11 mouse cellular contexts compared by ENCODE assay signal in the genomic region with DNA sequence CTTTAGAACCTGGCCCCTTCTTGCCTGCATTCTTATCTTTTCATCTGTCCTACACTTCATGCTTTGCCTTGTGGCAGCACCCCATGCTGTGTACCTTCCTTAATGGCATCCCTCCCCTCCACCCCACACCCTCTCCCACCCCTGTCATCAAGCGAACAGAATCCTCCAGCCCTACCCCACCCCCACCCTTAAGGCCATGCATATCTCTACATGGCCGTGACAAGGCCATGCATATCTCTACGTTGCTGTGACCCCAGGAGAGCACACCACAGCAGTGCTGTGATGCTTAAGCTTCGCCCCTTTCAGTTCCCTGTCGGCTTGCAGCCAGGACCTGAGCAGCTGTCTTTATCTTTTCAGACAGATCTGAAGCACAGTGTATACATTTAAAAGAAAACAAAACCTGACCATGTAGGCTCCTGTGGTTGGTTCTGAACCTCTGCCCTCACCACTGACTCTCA.
DNase-seq lines count a peak whose midpoint lies in the region; ATAC-seq and TF ChIP-seq lines count a peak whose summit lies in the region.
"Had no signal": no experiment of that assay in that cellular context is flagged by ENCODE, and none has a peak within 500 bp of the region (broad histone marks: within the 10 kb centered on the region; RNA-seq: fewer than 3 reads in every experiment).

No protein-coding gene starts in this region.

- H3K27ac ChIP-seq in bone marrow, adult 2 months (ENCODE audit: control insufficient read depth, insufficient read depth, low read depth, low read length, poor library complexity), result peak overlapping the region; percentile 61
- H3K27ac ChIP-seq in embryonic facial prominence, embryonic 10.5 days (replicated peaks), result no peak overlapping the region
- H3K27ac ChIP-seq: hindbrain, embryonic 13.5 days; kidney, embryonic 15.5 days had no signal

- peak; percentile 27; the same call in 1 of the 2 replicates for ATAC-seq in megakaryocyte, adult 5-6 weeks (ENCODE audit: poor library complexity, severe bottlenecking)

- peak; percentile 36 for DNase-seq in 416B (ENCODE audit: low read depth)
- peak; percentile 71 for DNase-seq in A20 (ENCODE audit: low read depth, low spot score)
- DNase-seq in gastrocnemius, adult 8-10 months (ENCODE audit: low spot score in 2 of 2), result no peak
- no peak for DNase-seq in embryonic facial prominence, embryonic 10.5 days (ENCODE audit: low spot score)
- no peak for DNase-seq in cerebellum, postnatal 25 days
- DNase-seq: cerebellum, adult 9-11 months had no signal

- no peaks in the 10 kb centered on the region for H3K27me3 ChIP-seq in embryonic facial prominence, embryonic 10.5 days (replicated peaks; ENCODE audit: low read depth, poor library complexity, severe bottlenecking)
- H3K27me3 ChIP-seq: heart, embryonic 12.5 days; hindbrain, embryonic 13.5 days; kidney, embryonic 15.5 days had no signal

- no peaks in the 10 kb centered on the region for H3K36me3 ChIP-seq in embryonic facial prominence, embryonic 10.5 days (replicated peaks)
- H3K36me3 ChIP-seq: heart, embryonic 12.5 days; hindbrain, embryonic 13.5 days; kidney, embryonic 15.5 days had no signal

- H3K9me3 ChIP-seq in embryonic facial prominence, embryonic 10.5 days, result no peaks in the 10 kb centered on the region
- H3K9me3 ChIP-seq: heart, embryonic 12.5 days; hindbrain, embryonic 13.5 days; kidney, embryonic 15.5 days had no signal

- no peak for TF ChIP-seq POLR2A in bone marrow, adult 2 months (IDR thresholded peaks at IDR 0.05; ENCODE audit: borderline replicate concordance, control insufficient read depth, low read depth, low read length)

- H3K4me3 ChIP-seq in bone marrow, adult 2 months (replicated peaks; ENCODE audit: control insufficient read depth, low read depth, low read length), result no peak overlapping the region
- no peak overlapping the region for H3K4me3 ChIP-seq in embryonic facial prominence, embryonic 10.5 days
- H3K4me3 ChIP-seq: heart, embryonic 12.5 days; hindbrain, embryonic 13.5 days; kidney, embryonic 15.5 days had no signal

- peaks cover 4% of the 10 kb centered on the region for H3K4me1 ChIP-seq in bone marrow, adult 2 months (ENCODE audit: control insufficient read depth, insufficient read depth, low read length)
- H3K4me1 ChIP-seq in embryonic facial prominence, embryonic 10.5 days, result peaks cover 8% of the 10 kb centered on the region; the same call in 1 of the 2 replicates
- H3K4me1 ChIP-seq: hindbrain, embryonic 13.5 days; kidney, embryonic 15.5 days had no signal

- 20% methylated on average over 5 of the region's 5 CpGs for WGBS in bone marrow, adult 2 months
- WGBS in embryonic facial prominence, embryonic 10.5 days, result 24% methylated on average over 5 of the region's 5 CpGs

- TF ChIP-seq CTCF in bone marrow, adult 2 months (IDR thresholded peaks at IDR 0.05; ENCODE audit: control insufficient read depth, insufficient read depth, low read length), result no peak

Comparison
In these comparisons a context has a peak if more than half of its experiments do, and no peak if none do; other contexts are left out.
1. DNase-seq: peak in 416B (single experiment) and A20 (single experiment); none in gastrocnemius, adult 8-10 months (0 of 2), embryonic facial prominence, embryonic 10.5 days (single experiment) and cerebellum, postnatal 25 days (0 of 2).